In genomic region chr6:63862628-63863027, GRCm38 (mm10) we compare ENCODE assay signal across 11 mouse cellular contexts.
DNase-seq lines count a peak whose midpoint lies in the region; ATAC-seq lines count a peak whose summit lies in the region.
"Had no signal": no experiment of that assay in that cellular context is flagged by ENCODE, and none has a peak within 500 bp of the region (broad histone marks: within the 10 kb centered on the region; RNA-seq: fewer than 3 reads in every experiment).

No protein-coding gene starts in this region.

- no peaks in the 10 kb centered on the region for H3K9me3 ChIP-seq in neural tube, embryonic 11.5 days (ENCODE audit: control insufficient read depth, low read length)
- H3K9me3 ChIP-seq in midbrain, embryonic 14.5 days (ENCODE audit: control insufficient read depth, low read length), result no peaks in the 10 kb centered on the region
- H3K9me3 ChIP-seq: stomach, embryonic 15.5 days had no signal

- H3K9ac ChIP-seq in neural tube, embryonic 11.5 days (ENCODE audit: low read length), result no peak overlapping the region
- no peak overlapping the region for H3K9ac ChIP-seq in midbrain, embryonic 14.5 days (replicated peaks; ENCODE audit: low read length)
- H3K9ac ChIP-seq: stomach, embryonic 15.5 days had no signal

- DNase-seq in embryo, embryonic 10.5 days (ENCODE audit: low spot score), result peak; percentile 12
- DNase-seq in embryo, embryonic 9.5 days (ENCODE audit: extremely low spot score), result no peak
- peak; percentile 34 for DNase-seq in neural tube, embryonic 11.5 days (ENCODE audit: low spot score)
- DNase-seq in neural tube, embryonic 10.5 days (ENCODE audit: extremely low spot score, low spot score), result no peak
- DNase-seq in midbrain, embryonic 14.5 days, result peak; percentile 76
- peak; percentile 11 for DNase-seq in telencephalon, adult 2 months (ENCODE audit: low read depth, low spot score)
- DNase-seq in thymus, postnatal 4 days, result no peak
- no peak for DNase-seq in cerebellum, adult 8-10 months

- no peak overlapping the region for H3K4me2 ChIP-seq in neural tube, embryonic 11.5 days (ENCODE audit: low read depth)
- H3K4me2 ChIP-seq in midbrain, embryonic 14.5 days (ENCODE audit: low read length), result no peak overlapping the region
- H3K4me2 ChIP-seq: heart, embryonic 11.5 days; stomach, embryonic 15.5 days had no signal

- H3K4me3 ChIP-seq in neural tube, embryonic 11.5 days (ENCODE audit: low read depth, low read length), result no peak overlapping the region
- no peak overlapping the region for H3K4me3 ChIP-seq in midbrain, embryonic 14.5 days (replicated peaks; ENCODE audit: low read depth, low read length)
- H3K4me3 ChIP-seq: stomach, embryonic 15.5 days had no signal

- no peaks in the 10 kb centered on the region; the same call in 1 of the 2 replicates for H3K4me1 ChIP-seq in neural tube, embryonic 11.5 days (ENCODE audit: control insufficient read depth, insufficient read depth, low read length)
- H3K4me1 ChIP-seq in midbrain, embryonic 14.5 days (ENCODE audit: control insufficient read depth, insufficient read depth, low read length), result peaks cover 4% of the 10 kb centered on the region; the same call in 1 of the 2 replicates
- H3K4me1 ChIP-seq: stomach, embryonic 15.5 days had no signal

- 25% methylated on average over 2 of the region's 2 CpGs for WGBS in neural tube, embryonic 11.5 days
- 2% methylated on average over 2 of the region's 2 CpGs for WGBS in midbrain, embryonic 14.5 days

- ATAC-seq in neural tube, embryonic 11.5 days (ENCODE audit: insufficient read depth, low FRiP score, low TSS enrichment), result peak; percentile 71; the same call in 1 of the 2 replicates
- ATAC-seq in midbrain, embryonic 14.5 days (ENCODE audit: low FRiP score, low TSS enrichment), result peak; percentile 76; the same call in 1 of the 2 replicates
- ATAC-seq: inflammation-experienced regulatory T-cells, adult 6 months had no signal

- no peaks in the 10 kb centered on the region for H3K27me3 ChIP-seq in neural tube, embryonic 11.5 days (ENCODE audit: control insufficient read depth, insufficient read depth, low read length)
- H3K27me3 ChIP-seq in midbrain, embryonic 14.5 days (ENCODE audit: control insufficient read depth, insufficient read depth, low read length), result no peaks in the 10 kb centered on the region
- H3K27me3 ChIP-seq: stomach, embryonic 15.5 days had no signal

- H3K27ac ChIP-seq in neural tube, embryonic 11.5 days (ENCODE audit: low read depth, low read length), result no peak overlapping the region
- no peak overlapping the region for H3K27ac ChIP-seq in midbrain, embryonic 14.5 days (replicated peaks; ENCODE audit: low read depth, low read length)
- H3K27ac ChIP-seq: stomach, embryonic 15.5 days had no signal

- no peaks in the 10 kb centered on the region for H3K36me3 ChIP-seq in neural tube, embryonic 11.5 days (ENCODE audit: control insufficient read depth, insufficient read depth, low read length)
- H3K36me3 ChIP-seq in midbrain, embryonic 14.5 days (ENCODE audit: control insufficient read depth, insufficient read depth, low read length), result no peaks in the 10 kb centered on the region
- H3K36me3 ChIP-seq: stomach, embryonic 15.5 days had no signal

Comparison
In these comparisons a context has a peak if more than half of its experiments do, and no peak if none do; other contexts are left out.
1. DNase-seq: peak in embryo, embryonic 10.5 days (single experiment), neural tube, embryonic 11.5 days (single experiment), midbrain, embryonic 14.5 days (single experiment) and telencephalon, adult 2 months (single experiment); none in embryo, embryonic 9.5 days (single experiment), neural tube, embryonic 10.5 days (single experiment), thymus, postnatal 4 days (single experiment) and cerebellum, adult 8-10 months (single experiment).